Mouse (Mus musculus) cortical plate, adult 2 months (tissue): Measurements from ENCODE around the gene Cdca3.

Experiments
- CTCF ChIP-seq: fragments of 200-500 bp; IDR thresholded peaks from 2 replicates; pipeline ENCODE4 v1.5.1; 2011; ENCODE audit warnings: mild to moderate bottlenecking, control low read depth, low read length; ENCODE audit not compliant: insufficient read depth; ENCODE audit errors: extremely low read depth
- POLR2A ChIP-seq: fragments of 200-500 bp; IDR thresholded peaks from 2 replicates; pipeline ENCODE4 v1.6.1; 2011; ENCODE audit warnings: mild to moderate bottlenecking, low read length, control low read depth; ENCODE audit not compliant: insufficient read depth; ENCODE audit errors: extremely low read depth

- TF ChIP-seq CTCF = no peak
- TF ChIP-seq POLR2A = no peak
Observed at GRCm38 (mm10) chr6:124816611-124817010, 12.7 kb upstream of the Cdca3 start.
